Mouse (Mus musculus) thymus, adult 2 months (tissue): ENCODE measurements around the gene Tango6.

Experiments
- CTCF ChIP-seq: fragments of 200-500 bp; IDR thresholded peaks from 2 replicates; pipeline ENCODE4 v1.5.1; 2012; ENCODE audit warnings: mild to moderate bottlenecking, control low read depth, low read length, moderate library complexity, borderline replicate concordance; ENCODE audit not compliant: control insufficient read depth, poor library complexity, insufficient read depth; ENCODE audit errors: extremely low read depth
- POLR2A ChIP-seq: fragments of 200-500 bp; IDR thresholded peaks from 2 replicates; pipeline ENCODE4 v1.6.1; 2012; ENCODE audit warnings: mild to moderate bottlenecking, low read length, control low read depth, moderate library complexity; ENCODE audit not compliant: control insufficient read depth, poor library complexity, insufficient read depth; ENCODE audit errors: extremely low read depth

GRCm38 (mm10) chr8:106637446-106637845 is 45.4 kb upstream of the Tango6 start:
- TF ChIP-seq CTCF = no peak
- TF ChIP-seq POLR2A = no peak
